Mouse (Mus musculus) CH12.LX (cell line): ENCODE measurements at regions not wholly inside any gene's neighbourhood (a gene's known extent, or its start where the extent isn't known, plus 50 kb on each side); places are given as distances from the start of the nearest gene placed in this dataset.

Source experiments
- CTCF ChIP-seq, 2 experiments: IDR thresholded peaks in 1 of 2; conservative IDR thresholded peaks in 1 of 2; 2 replicates each; pipeline ENCODE4 v1.5.1; 2011 to 2012; ENCODE audit warnings: low read depth in 2 of 2, low read length in 2 of 2, improper control_type of control experiment in 1 of 2, inconsistent platforms in 1 of 2, mild to moderate bottlenecking in 1 of 2, moderate library complexity in 1 of 2
- EP300 ChIP-seq: IDR thresholded peaks from 2 replicates; pipeline ENCODE4 v1.6.1; 2011; ENCODE audit warnings: low read length, improper control_type of control experiment
- MAX ChIP-seq: IDR thresholded peaks from 2 replicates; pipeline ENCODE4 v1.6.1; 2011; ENCODE audit warnings: low read length, improper control_type of control experiment
- TBP ChIP-seq: conservative IDR thresholded peaks from 2 replicates; pipeline ENCODE4 v1.6.1; 2011; ENCODE audit warnings: low read depth, low read length, improper control_type of control experiment

DNA sequence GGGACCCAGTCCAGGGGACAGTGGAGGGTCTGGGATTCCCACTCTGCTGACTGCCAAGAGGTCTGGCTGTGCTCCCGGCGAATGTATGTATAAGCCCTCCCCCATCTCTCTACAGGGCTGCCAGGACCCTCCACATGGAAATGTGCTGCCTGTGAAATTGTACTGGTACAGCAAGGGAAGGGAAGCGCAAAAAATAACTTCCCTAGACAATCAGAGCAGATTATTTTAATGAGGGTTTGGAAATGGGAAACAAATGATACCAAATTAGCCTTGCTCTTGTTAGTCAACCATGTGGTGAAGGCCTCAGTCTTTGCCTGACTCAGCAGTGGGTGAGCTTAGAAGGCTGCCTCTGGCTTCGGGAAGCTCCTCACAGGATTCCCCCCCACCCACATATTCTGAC is 386.8 kb upstream of the Plxna2 start:
- TF ChIP-seq CTCF (conservative IDR thresholded peaks at IDR 0.05 in 1 of 2, IDR thresholded peaks at IDR 0.05 in 1 of 2; ENCODE audit: low read depth in 2 of 2, low read length in 2 of 2) (no peak), TBP (no peak), MAX (no peak), EP300 (no peak)
